Mouse (Mus musculus): ENCODE measurements around the gene Exosc9. TPM values are rescaled to one million over a fixed set of nuclear protein-coding genes. Genes with fewer than 3 reads are reported as not detected.

The Exosc9 gene
- total RNA-seq, 1 experiment from 2014 or later: 91.5 TPM

Other genes starting within 250 kb of the Exosc9 start
- 107 and 113 TPM in 2 replicates for gene Anxa5, start 76.7 kb upstream of the Exosc9 start, total RNA-seq (2017)
- 1.4 TPM in 1 of 2 replicates, not detected in the other for gene 1810062G17Rik, start 76.7 kb upstream of the Exosc9 start, total RNA-seq (2017)
- gene Gm11549, start 30.8 kb upstream of the Exosc9 start, total RNA-seq (2017): not detected in 2 replicates
- 141 and 144 TPM in 2 replicates for gene Ccna2, start 19.5 kb downstream of the Exosc9 start, total RNA-seq (2017)
- 8.3 and 8.4 TPM in 2 replicates for gene Bbs7, start 60.9 kb downstream of the Exosc9 start, total RNA-seq (2017)
- not detected in 2 replicates for gene Trpc3, start 137.6 kb downstream of the Exosc9 start, total RNA-seq (2017)